8 mouse cellular contexts compared by ENCODE assay signal in genomic region chr7:28807641-28808220, GRCm38 (mm10). TPM values are rescaled to one million over a fixed set of nuclear protein-coding genes. Genes with fewer than 3 reads are reported as not detected.
DNase-seq lines count a peak whose midpoint lies in the region; ATAC-seq and TF ChIP-seq lines count a peak whose summit lies in the region.

No protein-coding gene starts in this region.

- no peak for DNase-seq in thymus, adult 2 months
- no peak for DNase-seq in thymus, postnatal 0 days (ENCODE audit: low spot score)
- DNase-seq in spleen, adult 12 weeks (ENCODE audit: low spot score) = no peak
- DNase-seq in spleen, postnatal 10 days (ENCODE audit: low spot score in 2 of 2) = no peak

- no peaks in the 10 kb centered on the region for H3K27me3 ChIP-seq in thymus, adult 2 months (ENCODE audit: control insufficient read depth, insufficient read depth, low read length)
- H3K27me3 ChIP-seq in embryonic facial prominence, embryonic 15.5 days = no peaks in the 10 kb centered on the region
- H3K27me3 ChIP-seq in hindbrain, embryonic 13.5 days = no peaks in the 10 kb centered on the region
- H3K27me3 ChIP-seq in lung, embryonic 15.5 days = no peaks in the 10 kb centered on the region
- no peaks in the 10 kb centered on the region for H3K27me3 ChIP-seq in stomach, embryonic 16.5 days (ENCODE audit: control insufficient read depth, insufficient read depth, low read length)

- ATAC-seq in embryonic facial prominence, embryonic 15.5 days (ENCODE audit: insufficient number of reproducible peaks, low FRiP score, low TSS enrichment, low read depth) = no peak
- ATAC-seq in hindbrain, embryonic 13.5 days (ENCODE audit: low FRiP score) = no peak
- no peak for ATAC-seq in lung, embryonic 15.5 days (ENCODE audit: borderline replicate concordance, extremely low read depth, low FRiP score, low TSS enrichment)
- ATAC-seq in stomach, embryonic 16.5 days (ENCODE audit: insufficient read depth, low FRiP score) = no peak

- no peaks in the 10 kb centered on the region for H3K9me3 ChIP-seq in embryonic facial prominence, embryonic 15.5 days (replicated peaks)
- no peaks in the 10 kb centered on the region for H3K9me3 ChIP-seq in hindbrain, embryonic 13.5 days
- no peaks in the 10 kb centered on the region for H3K9me3 ChIP-seq in lung, embryonic 15.5 days
- no peaks in the 10 kb centered on the region for H3K9me3 ChIP-seq in stomach, embryonic 16.5 days (replicated peaks; ENCODE audit: control insufficient read depth, low read length)

- TF ChIP-seq POLR2A in thymus, adult 2 months (IDR thresholded peaks at IDR 0.05; ENCODE audit: control insufficient read depth, extremely low read depth, insufficient read depth, low read length, poor library complexity) = no peak

- peak overlapping the region; percentile 94 for H3K4me2 ChIP-seq in embryonic facial prominence, embryonic 15.5 days (replicated peaks)
- H3K4me2 ChIP-seq in hindbrain, embryonic 13.5 days = peak overlapping the region; percentile 94
- peak overlapping the region; percentile 86 for H3K4me2 ChIP-seq in lung, embryonic 15.5 days
- H3K4me2 ChIP-seq in stomach, embryonic 16.5 days (ENCODE audit: low read depth, low read length) = peak overlapping the region; percentile 88

- peak overlapping the region; percentile 84 for H3K9ac ChIP-seq in embryonic facial prominence, embryonic 15.5 days
- H3K9ac ChIP-seq in hindbrain, embryonic 13.5 days = peak overlapping the region; percentile 92
- peak overlapping the region; percentile 91 for H3K9ac ChIP-seq in lung, embryonic 15.5 days
- H3K9ac ChIP-seq in stomach, embryonic 16.5 days (ENCODE audit: low read length) = peak overlapping the region; percentile 98

- peak overlapping the region; percentile 74 for H3K4me3 ChIP-seq in thymus, adult 2 months (ENCODE audit: control insufficient read depth, insufficient read depth, low read length)
- peak overlapping the region; percentile 79 for H3K4me3 ChIP-seq in embryonic facial prominence, embryonic 15.5 days (replicated peaks)
- peak overlapping the region; percentile 76 for H3K4me3 ChIP-seq in hindbrain, embryonic 13.5 days
- H3K4me3 ChIP-seq in lung, embryonic 15.5 days = peak overlapping the region; percentile 89
- peak overlapping the region; percentile 78 for H3K4me3 ChIP-seq in stomach, embryonic 16.5 days (replicated peaks; ENCODE audit: low read length)

- H3K27ac ChIP-seq in thymus, adult 2 months (ENCODE audit: control insufficient read depth, insufficient read depth, low read length) = peak overlapping the region; percentile 95
- H3K27ac ChIP-seq in embryonic facial prominence, embryonic 15.5 days (replicated peaks) = peak overlapping the region; percentile 100
- H3K27ac ChIP-seq in hindbrain, embryonic 13.5 days = peak overlapping the region; percentile 100
- H3K27ac ChIP-seq in lung, embryonic 15.5 days = peak overlapping the region; percentile 100
- peak overlapping the region; percentile 100 for H3K27ac ChIP-seq in stomach, embryonic 16.5 days (ENCODE audit: low read length)

- no peaks in the 10 kb centered on the region; the same call in 1 of the 2 replicates for H3K36me3 ChIP-seq in thymus, adult 2 months (ENCODE audit: control insufficient read depth, insufficient read depth, low read length)
- no peaks in the 10 kb centered on the region for H3K36me3 ChIP-seq in embryonic facial prominence, embryonic 15.5 days
- peaks cover 8% of the 10 kb centered on the region for H3K36me3 ChIP-seq in hindbrain, embryonic 13.5 days
- peaks cover 9% of the 10 kb centered on the region for H3K36me3 ChIP-seq in lung, embryonic 15.5 days
- no peaks in the 10 kb centered on the region for H3K36me3 ChIP-seq in stomach, embryonic 16.5 days (ENCODE audit: control insufficient read depth, insufficient read depth, low read length)

- no peak for TF ChIP-seq CTCF in thymus, adult 2 months (IDR thresholded peaks at IDR 0.05; ENCODE audit: borderline replicate concordance, control insufficient read depth, extremely low read depth, insufficient read depth, low read length, poor library complexity)

- WGBS in thymus, adult 2 months = 68% methylated on average over 8 of the region's 8 CpGs
- WGBS in embryonic facial prominence, embryonic 15.5 days = 32% methylated on average over 6 of the region's 8 CpGs
- 46% methylated on average over 6 of the region's 8 CpGs for WGBS in hindbrain, embryonic 13.5 days
- WGBS in lung, embryonic 15.5 days = 34% methylated on average over 8 of the region's 8 CpGs
- 31% methylated on average over 7 of the region's 8 CpGs for WGBS in stomach, embryonic 16.5 days

- peaks cover 25% of the 10 kb centered on the region for H3K4me1 ChIP-seq in thymus, adult 2 months (replicated peaks; ENCODE audit: control insufficient read depth, insufficient read depth, low read length)
- peaks cover 31% of the 10 kb centered on the region for H3K4me1 ChIP-seq in embryonic facial prominence, embryonic 15.5 days
- peaks cover 36% of the 10 kb centered on the region for H3K4me1 ChIP-seq in hindbrain, embryonic 13.5 days (replicated peaks)
- H3K4me1 ChIP-seq in lung, embryonic 15.5 days = peaks cover 43% of the 10 kb centered on the region
- H3K4me1 ChIP-seq in stomach, embryonic 16.5 days (ENCODE audit: control insufficient read depth, insufficient read depth, low read length) = peaks cover 39% of the 10 kb centered on the region

RNA-seq across cellular contexts. Expression of gene Hnrnpl, which starts 0.6 kb away (rescaled TPM):
- polyA plus RNA-seq in thymus, adult 2 months (2012; rRNA removed) = 562 and 568 TPM in 2 replicates
- 285 and 358 TPM in 2 replicates for polyA plus RNA-seq in thymus, postnatal 0 days (2015; fragmentation: Nextera tagmentation; extraction: Ambion mirVana)
- 211 and 225 TPM in 2 replicates for polyA plus RNA-seq in embryonic facial prominence, embryonic 15.5 days (2015; fragmentation: Nextera tagmentation; extraction: Ambion mirVana)
- polyA plus RNA-seq in hindbrain, embryonic 13.5 days (2015; fragmentation: Nextera tagmentation; extraction: Ambion mirVana) = 200 and 202 TPM in 2 replicates
- 254 and 264 TPM in 2 replicates for polyA plus RNA-seq in lung, embryonic 15.5 days (2015; fragmentation: Nextera tagmentation; extraction: Ambion mirVana)
- 170 and 200 TPM in 2 replicates for polyA plus RNA-seq in stomach, embryonic 16.5 days (2015; fragmentation: Nextera tagmentation; extraction: Ambion mirVana)

RNA-seq across cellular contexts. Expression of gene Ech1, which starts 17.3 kb away (rescaled TPM):
- 287 and 359 TPM in 2 replicates for polyA plus RNA-seq in thymus, adult 2 months (2012; rRNA removed)
- 167 and 184 TPM in 2 replicates for polyA plus RNA-seq in thymus, postnatal 0 days (2015; fragmentation: Nextera tagmentation; extraction: Ambion mirVana)
- 226 and 231 TPM in 2 replicates for polyA plus RNA-seq in embryonic facial prominence, embryonic 15.5 days (2015; fragmentation: Nextera tagmentation; extraction: Ambion mirVana)
- 81.8 and 87.5 TPM in 2 replicates for polyA plus RNA-seq in hindbrain, embryonic 13.5 days (2015; fragmentation: Nextera tagmentation; extraction: Ambion mirVana)
- 154 and 162 TPM in 2 replicates for polyA plus RNA-seq in lung, embryonic 15.5 days (2015; fragmentation: Nextera tagmentation; extraction: Ambion mirVana)
- polyA plus RNA-seq in stomach, embryonic 16.5 days (2015; fragmentation: Nextera tagmentation; extraction: Ambion mirVana) = 227 and 230 TPM in 2 replicates

RNA-seq across cellular contexts. Expression of gene Rinl, which starts 19.0 kb away (rescaled TPM):
- polyA plus RNA-seq in thymus, adult 2 months (2012; rRNA removed) = 91.9 and 93.7 TPM in 2 replicates
- 75.9 and 105 TPM in 2 replicates for polyA plus RNA-seq in thymus, postnatal 0 days (2015; fragmentation: Nextera tagmentation; extraction: Ambion mirVana)
- 3.8 and 4.7 TPM in 2 replicates for polyA plus RNA-seq in embryonic facial prominence, embryonic 15.5 days (2015; fragmentation: Nextera tagmentation; extraction: Ambion mirVana)
- 2.7 and 2.8 TPM in 2 replicates for polyA plus RNA-seq in hindbrain, embryonic 13.5 days (2015; fragmentation: Nextera tagmentation; extraction: Ambion mirVana)
- polyA plus RNA-seq in lung, embryonic 15.5 days (2015; fragmentation: Nextera tagmentation; extraction: Ambion mirVana) = 7.1 and 8.8 TPM in 2 replicates
- 5.0 and 5.9 TPM in 2 replicates for polyA plus RNA-seq in stomach, embryonic 16.5 days (2015; fragmentation: Nextera tagmentation; extraction: Ambion mirVana)

RNA-seq across cellular contexts. Expression of gene Lgals4, which starts 25.9 kb away (rescaled TPM):
- 23.2 and 29.7 TPM in 2 replicates for polyA plus RNA-seq in thymus, adult 2 months (2012; rRNA removed)
- polyA plus RNA-seq in thymus, postnatal 0 days (2015; fragmentation: Nextera tagmentation; extraction: Ambion mirVana) = 10.1 and 12.0 TPM in 2 replicates
- 15.4 and 18.0 TPM in 2 replicates for polyA plus RNA-seq in embryonic facial prominence, embryonic 15.5 days (2015; fragmentation: Nextera tagmentation; extraction: Ambion mirVana)
- polyA plus RNA-seq in hindbrain, embryonic 13.5 days (2015; fragmentation: Nextera tagmentation; extraction: Ambion mirVana) = 5.6 and 6.3 TPM in 2 replicates
- polyA plus RNA-seq in lung, embryonic 15.5 days (2015; fragmentation: Nextera tagmentation; extraction: Ambion mirVana) = 6.7 and 9.2 TPM in 2 replicates
- 353 and 382 TPM in 2 replicates for polyA plus RNA-seq in stomach, embryonic 16.5 days (2015; fragmentation: Nextera tagmentation; extraction: Ambion mirVana)

RNA-seq across cellular contexts. Expression of gene Nfkbib, which starts 40.4 kb away (rescaled TPM):
- 75.5 and 78.8 TPM in 2 replicates for polyA plus RNA-seq in thymus, adult 2 months (2012; rRNA removed)
- polyA plus RNA-seq in thymus, postnatal 0 days (2015; fragmentation: Nextera tagmentation; extraction: Ambion mirVana) = 70.0 and 74.9 TPM in 2 replicates
- 42.8 and 47.1 TPM in 2 replicates for polyA plus RNA-seq in embryonic facial prominence, embryonic 15.5 days (2015; fragmentation: Nextera tagmentation; extraction: Ambion mirVana)
- polyA plus RNA-seq in hindbrain, embryonic 13.5 days (2015; fragmentation: Nextera tagmentation; extraction: Ambion mirVana) = 58.6 and 59.5 TPM in 2 replicates
- 36.9 and 38.7 TPM in 2 replicates for polyA plus RNA-seq in lung, embryonic 15.5 days (2015; fragmentation: Nextera tagmentation; extraction: Ambion mirVana)
- polyA plus RNA-seq in stomach, embryonic 16.5 days (2015; fragmentation: Nextera tagmentation; extraction: Ambion mirVana) = 37.2 and 38.9 TPM in 2 replicates
